Mouse (Mus musculus) kidney, adult 2 months (tissue): ENCODE measurements around the gene Ppp1r13b. TPM values are rescaled to one million over a fixed set of nuclear protein-coding genes. Genes with fewer than 3 reads are reported as not detected.

Source experiments
- DNase-seq: peaks from one replicate; pipeline ENCODE4 v3.0.0; 2021
- H3K27ac ChIP-seq: fragments of 200-500 bp; 2 replicates; pipeline ENCODE4 v1.5.1; 2012; ENCODE audit warnings: low read depth, low read length, control low read depth, inconsistent platforms; ENCODE audit not compliant: insufficient read depth
- H3K27me3 ChIP-seq: fragments of 200-500 bp; replicated peaks from 2 replicates; pipeline ENCODE4 v1.6.1; 2012; ENCODE audit warnings: mild to moderate bottlenecking, moderate library complexity, low read length, inconsistent platforms; ENCODE audit not compliant: control insufficient read depth, insufficient read depth
- H3K36me3 ChIP-seq: fragments of 200-500 bp; 2 replicates; pipeline ENCODE4 v1.6.1; 2012; ENCODE audit warnings: mild to moderate bottlenecking, moderate library complexity, low read length, inconsistent platforms; ENCODE audit not compliant: control insufficient read depth, insufficient read depth
- H3K4me1 ChIP-seq: fragments of 200-500 bp; 2 replicates; pipeline ENCODE4 v1.6.1; 2011; ENCODE audit warnings: low read length; ENCODE audit not compliant: control insufficient read depth, insufficient read depth
- H3K4me3 ChIP-seq: fragments of 200-500 bp; 2 replicates; pipeline ENCODE4 v1.5.1; 2011; ENCODE audit warnings: mild to moderate bottlenecking, low read depth, low read length, control low read depth; ENCODE audit not compliant: insufficient read depth
- CTCF ChIP-seq: fragments of 200-500 bp; conservative IDR thresholded peaks from 2 replicates; pipeline ENCODE4 v1.5.1; 2011; ENCODE audit warnings: low read depth, mild to moderate bottlenecking, control low read depth, low read length, moderate library complexity, mixed read lengths; ENCODE audit not compliant: insufficient read depth, insufficient read length
- POLR2A ChIP-seq: fragments of 200-500 bp; IDR thresholded peaks from one replicate; pipeline ENCODE4 v1.6.1; 2011; ENCODE audit warnings: low read depth, low read length, control low read depth
- WGBS: fragments of 180-500 bp; shearing (Covaris S2); methylation state at CpG from one replicate; pipeline ENCODE4 v1.1.7; 2018; 5-methylcytosine and 5-hydroxymethylcytosine counted together
- polyA plus RNA-seq: library from polyadenylated mRNA; depleted of rRNA; stranded (reverse); fragments of >200 nt; gene quantifications from 2 replicates; pipeline ENCODE4 v1.2.3, GENCODE M21; 2012

Gene Ppp1r13b
- polyA plus RNA-seq, 1 experiment, result 11.7 TPM

- Histone ChIP-seq H3K4me3 (no peak overlapping the region), H3K4me1 (no peaks in the 10 kb centered on the region), H3K36me3 (no peaks in the 10 kb centered on the region), H3K27me3 (no peaks in the 10 kb centered on the region), H3K27ac (no peak overlapping the region)
- TF ChIP-seq POLR2A (no peak), CTCF (no peak)
- DNase-seq, result no peak
- 48% methylated on average over 1 of the region's 1 CpGs for WGBS
These were observed 33.2 kb downstream of the Ppp1r13b start for GRCm38 (mm10) chr12:111874601-111875140.

GRCm38 (mm10) chr12:111872079-111872478, 35.8 kb downstream of the Ppp1r13b start:
- Histone ChIP-seq H3K27me3 (no peaks in the 10 kb centered on the region), H3K4me1 (no peaks in the 10 kb centered on the region), H3K4me3 (no peak overlapping the region), H3K27ac (no peak overlapping the region), H3K36me3 (no peaks in the 10 kb centered on the region; the same call in 1 of the 2 replicates)
- WGBS, result 93% methylated on average over 5 of the region's 5 CpGs
- no peak for DNase-seq
- no peak for TF ChIP-seq CTCF
- no peak for TF ChIP-seq POLR2A

GRCm38 (mm10) chr12:111870811-111871210, 37.1 kb downstream of the Ppp1r13b start:
- Histone ChIP-seq H3K36me3 (no peaks in the 10 kb centered on the region; the same call in 1 of the 2 replicates), H3K4me1 (no peaks in the 10 kb centered on the region), H3K4me3 (no peak overlapping the region), H3K27ac (no peak overlapping the region), H3K27me3 (no peaks in the 10 kb centered on the region)
- WGBS, result 95% methylated on average over 7 of the region's 7 CpGs
- TF ChIP-seq CTCF, result no peak
- TF ChIP-seq POLR2A, result no peak
- no peak for DNase-seq

GRCm38 (mm10) chr12:111869806-111870205, 38.1 kb downstream of the Ppp1r13b start:
- TF ChIP-seq POLR2A (no peak), CTCF (no peak)
- Histone ChIP-seq H3K4me1 (no peaks in the 10 kb centered on the region), H3K36me3 (no peaks in the 10 kb centered on the region; the same call in 1 of the 2 replicates), H3K4me3 (no peak overlapping the region), H3K27me3 (no peaks in the 10 kb centered on the region), H3K27ac (no peak overlapping the region)
- DNase-seq, result no peak
- WGBS, result 81% methylated on average over 1 of the region's 1 CpGs

- Histone ChIP-seq H3K4me3 (no peak overlapping the region), H3K27me3 (no peaks in the 10 kb centered on the region), H3K4me1 (no peaks in the 10 kb centered on the region), H3K27ac (no peak overlapping the region), H3K36me3 (no peaks in the 10 kb centered on the region; the same call in 1 of the 2 replicates)
- TF ChIP-seq POLR2A (no peak), CTCF (no peak)
- DNase-seq, result no peak
- 97% methylated on average over 4 of the region's 4 CpGs for WGBS
These were observed 43.6 kb downstream of the Ppp1r13b start for GRCm38 (mm10) chr12:111864206-111864824.

GRCm38 (mm10) chr12:111855448-111855847, 52.5 kb downstream of the Ppp1r13b start:
- DNase-seq, result no peak
- no peak overlapping the region for H3K4me3 ChIP-seq
- H3K27ac ChIP-seq, result no peak overlapping the region
- no peaks in the 10 kb centered on the region for H3K27me3 ChIP-seq
- TF ChIP-seq POLR2A, result no peak
- no peak for TF ChIP-seq CTCF
- no peaks in the 10 kb centered on the region for H3K36me3 ChIP-seq
- H3K4me1 ChIP-seq, result no peaks in the 10 kb centered on the region
- WGBS, result 91% methylated on average over 2 of the region's 2 CpGs

- Histone ChIP-seq H3K27ac (no peak overlapping the region), H3K36me3 (no peaks in the 10 kb centered on the region), H3K4me1 (no peaks in the 10 kb centered on the region), H3K4me3 (no peak overlapping the region), H3K27me3 (no peaks in the 10 kb centered on the region)
- DNase-seq, result no peak
- TF ChIP-seq POLR2A (no peak), CTCF (no peak)
- 61% methylated on average over 4 of the region's 4 CpGs for WGBS
These were observed 54.4 kb downstream of the Ppp1r13b start for GRCm38 (mm10) chr12:111853546-111853945.
